Mouse (Mus musculus) spleen, adult 2 months (tissue): Measurements from ENCODE around the gene Rnf133. TPM values are rescaled to one million over a fixed set of nuclear protein-coding genes. Genes with fewer than 3 reads are reported as not detected.

ENCODE experiments used
- DNase-seq, 2 experiments: peaks; one replicate each; pipeline versions ENCODE4 v3.0.0 to v3.0.0-alpha.2; 2012 to 2021; ENCODE audit warnings: low spot score in 2 of 2, low read depth in 1 of 2
- H3K27ac ChIP-seq: fragments of 200-500 bp; 2 replicates; pipeline ENCODE4 v1.5.1; 2012; ENCODE audit warnings: low read length, inconsistent platforms; ENCODE audit not compliant: insufficient read depth
- H3K27me3 ChIP-seq: fragments of 200-500 bp; 2 replicates; pipeline ENCODE4 v1.6.1; 2012; ENCODE audit warnings: mild to moderate bottlenecking, moderate library complexity, low read length, inconsistent platforms; ENCODE audit not compliant: control insufficient read depth, insufficient read depth
- H3K36me3 ChIP-seq: fragments of 200-500 bp; 2 replicates; pipeline ENCODE4 v1.6.1; 2012; ENCODE audit warnings: mild to moderate bottlenecking, low read length, inconsistent platforms; ENCODE audit not compliant: control insufficient read depth, insufficient read depth
- H3K4me1 ChIP-seq: fragments of 200-500 bp; 2 replicates; pipeline ENCODE4 v1.6.1; 2011; ENCODE audit warnings: inconsistent platforms; ENCODE audit not compliant: control insufficient read depth, insufficient read depth, insufficient read length
- H3K4me3 ChIP-seq: fragments of 200-500 bp; 2 replicates; pipeline ENCODE4 v1.5.1; 2011; ENCODE audit warnings: mild to moderate bottlenecking, inconsistent platforms; ENCODE audit not compliant: insufficient read depth, insufficient read length; ENCODE audit errors: extremely low read depth
- CTCF ChIP-seq: fragments of 200-500 bp; IDR thresholded peaks from 2 replicates; pipeline ENCODE4 v1.5.1; 2011; ENCODE audit warnings: mild to moderate bottlenecking, inconsistent platforms; ENCODE audit not compliant: insufficient read depth, insufficient read length, insufficient replicate concordance; ENCODE audit errors: extremely low read depth
- POLR2A ChIP-seq: fragments of 200-500 bp; IDR thresholded peaks from 2 replicates; pipeline ENCODE4 v1.6.1; 2011; ENCODE audit warnings: low read depth, low read length, inconsistent platforms
- WGBS: fragments of 180-500 bp; shearing (Covaris S2); methylation state at CpG from one replicate; pipeline ENCODE4 v1.1.7; 2018; 5-methylcytosine and 5-hydroxymethylcytosine counted together
- polyA plus RNA-seq: library from polyadenylated mRNA; depleted of rRNA; stranded (reverse); fragments of >200 nt; gene quantifications from 2 replicates; pipeline ENCODE4 v1.2.3, GENCODE M21; 2012; rRNA removed

Gene Rnf133
- not detected in 2 replicates for polyA plus RNA-seq

- Histone ChIP-seq H3K36me3 (no peaks in the 10 kb centered on the region), H3K27ac (no peak within 1 kb of the TSS), H3K27me3 (no peaks in the 10 kb centered on the region), H3K4me3 (no peak within 1 kb of the TSS), H3K4me1 (no peaks in the 10 kb centered on the region)
- TF ChIP-seq CTCF = no peak
- no peak for TF ChIP-seq POLR2A
- DNase-seq = no peak
- WGBS = 90% methylated on average over 2 of the region's 2 CpGs
Observed at GRCm38 (mm10) chr6:23650205-23650604, at the start of gene Rnf133. TSS of gene Rnf133 (minus strand) at chr6:23650305.

GRCm38 (mm10) chr6:23678172-23678571 lies 28.1 kb upstream of the Rnf133 start:
- Histone ChIP-seq H3K4me1 (no peaks in the 10 kb centered on the region), H3K4me3 (no peak overlapping the region), H3K36me3 (no peaks in the 10 kb centered on the region), H3K27ac (no peak overlapping the region), H3K27me3 (no peaks in the 10 kb centered on the region)
- TF ChIP-seq POLR2A (no peak), CTCF (no peak)
- no peak for DNase-seq
- 56% methylated on average over 1 of the region's 1 CpGs for WGBS

GRCm38 (mm10) chr6:23655036-23655435 lies 4.9 kb upstream of the Rnf133 start, which contains the start of gene Rnf148:
TSS of gene Rnf148 (minus strand) at chr6:23655136.
- Histone ChIP-seq H3K27ac (no peak within 1 kb of the TSS), H3K4me3 (no peak within 1 kb of the TSS), H3K36me3 (no peaks in the 10 kb centered on the region), H3K27me3 (no peaks in the 10 kb centered on the region), H3K4me1 (no peaks in the 10 kb centered on the region)
- 93% methylated on average over 2 of the region's 2 CpGs for WGBS
- DNase-seq = no peak
- TF ChIP-seq CTCF = no peak
- TF ChIP-seq POLR2A = no peak

- TF ChIP-seq POLR2A (no peak), CTCF (no peak)
- Histone ChIP-seq H3K27me3 (no peaks in the 10 kb centered on the region), H3K27ac (no peak overlapping the region), H3K4me3 (no peak overlapping the region), H3K4me1 (no peaks in the 10 kb centered on the region), H3K36me3 (no peaks in the 10 kb centered on the region)
- 7% methylated on average over 8 of the region's 8 CpGs for WGBS
- DNase-seq = no peak
Observed at GRCm38 (mm10) chr6:23648732-23649131, 1.4 kb downstream of the Rnf133 start.

GRCm38 (mm10) chr6:23647627-23648247 lies 2.4 kb downstream of the Rnf133 start:
- TF ChIP-seq CTCF (no peak), POLR2A (no peak)
- Histone ChIP-seq H3K27ac (no peak overlapping the region), H3K4me1 (no peaks in the 10 kb centered on the region), H3K36me3 (no peaks in the 10 kb centered on the region), H3K4me3 (no peak overlapping the region), H3K27me3 (no peaks in the 10 kb centered on the region)
- WGBS = 79% methylated on average over 7 of the region's 7 CpGs
- DNase-seq = no peak

- Histone ChIP-seq H3K36me3 (no peaks in the 10 kb centered on the region), H3K27ac (no peak overlapping the region), H3K4me1 (no peaks in the 10 kb centered on the region), H3K4me3 (no peak overlapping the region), H3K27me3 (no peaks in the 10 kb centered on the region)
- WGBS = 52% methylated on average over 3 of the region's 3 CpGs
- no peak for DNase-seq
- no peak for TF ChIP-seq POLR2A
Observed at GRCm38 (mm10) chr6:23637081-23637480, 13.0 kb downstream of the Rnf133 start.

GRCm38 (mm10) chr6:23635208-23635607 lies 14.9 kb downstream of the Rnf133 start:
- Histone ChIP-seq H3K4me3 (no peak overlapping the region), H3K36me3 (no peaks in the 10 kb centered on the region), H3K27ac (no peak overlapping the region), H3K27me3 (no peaks in the 10 kb centered on the region), H3K4me1 (no peaks in the 10 kb centered on the region)
- DNase-seq = no peak
- TF ChIP-seq CTCF (no peak), POLR2A (no peak)
- 83% methylated on average over 3 of the region's 3 CpGs for WGBS
